Mouse (Mus musculus): Measurements from ENCODE around the gene Akap9. TPM values are rescaled to one million over a fixed set of nuclear protein-coding genes. Genes with fewer than 3 reads are reported as not detected.
A peak's percentile ranks its signal among the peaks of the same experiment; 100 is the strongest.
"Not testable (repeated sequence)": the region's sequence is repeated elsewhere in the genome, so short reads cannot be mapped to it uniquely, and the experiment has no call there.

Akap9 gene
- total RNA-seq, 4 experiments from 2014 or later = 47.7 to 55.0 (median 49.3) TPM

DNA sequence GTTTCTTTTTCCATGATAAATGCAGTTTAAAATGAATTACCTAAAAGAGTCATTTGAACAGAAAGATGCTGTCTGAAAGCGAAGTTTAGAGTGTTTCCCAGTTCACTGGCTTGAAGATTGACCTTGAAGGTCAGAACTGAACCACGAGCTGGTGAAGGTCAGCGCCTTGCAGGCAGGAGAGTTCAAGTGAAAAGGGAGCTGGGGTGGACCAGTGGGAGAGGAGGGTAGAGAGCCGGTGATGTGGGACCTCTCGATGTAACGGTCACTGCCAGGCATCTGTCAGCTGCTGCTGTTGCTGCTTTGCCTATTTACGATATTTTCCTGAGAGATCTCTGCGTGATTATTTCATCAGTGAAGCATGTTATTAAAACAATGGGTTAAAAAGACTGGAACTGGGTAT lies 111.5 kb downstream of the Akap9 start:
- no peak for DNase-seq (ENCODE audit: low spot score in 2 of 2)

GRCm38 (mm10) chr5:4040372-4040771 lies 112.5 kb downstream of the Akap9 start:
- no peak for DNase-seq (ENCODE audit: low spot score in 2 of 2)

- no peak for DNase-seq (ENCODE audit: low spot score in 2 of 2)
These were observed 113.1 kb downstream of the Akap9 start for GRCm38 (mm10) chr5:4040922-4041321.

DNA sequence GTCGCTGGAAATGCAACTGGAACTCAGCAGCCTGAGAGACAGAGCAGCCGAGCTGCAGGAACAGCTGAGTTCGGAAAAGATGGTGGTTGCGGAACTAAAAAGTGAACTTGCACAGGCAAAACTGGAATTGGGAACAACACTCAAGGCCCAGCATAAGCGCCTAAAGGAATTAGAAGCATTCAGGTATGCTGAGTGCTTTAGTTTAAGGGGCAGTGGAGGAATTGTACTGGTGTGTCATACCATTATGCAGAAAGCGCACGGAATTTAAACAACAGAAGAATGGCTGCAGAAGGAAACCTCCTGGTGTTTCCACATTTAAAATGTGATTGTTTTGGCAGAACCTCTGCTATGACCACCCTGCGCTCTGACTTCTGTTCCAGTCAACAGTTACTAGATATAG lies 132.5 kb downstream of the Akap9 start:
- DNase-seq (ENCODE audit: low spot score in 2 of 2) = no peak

DNA sequence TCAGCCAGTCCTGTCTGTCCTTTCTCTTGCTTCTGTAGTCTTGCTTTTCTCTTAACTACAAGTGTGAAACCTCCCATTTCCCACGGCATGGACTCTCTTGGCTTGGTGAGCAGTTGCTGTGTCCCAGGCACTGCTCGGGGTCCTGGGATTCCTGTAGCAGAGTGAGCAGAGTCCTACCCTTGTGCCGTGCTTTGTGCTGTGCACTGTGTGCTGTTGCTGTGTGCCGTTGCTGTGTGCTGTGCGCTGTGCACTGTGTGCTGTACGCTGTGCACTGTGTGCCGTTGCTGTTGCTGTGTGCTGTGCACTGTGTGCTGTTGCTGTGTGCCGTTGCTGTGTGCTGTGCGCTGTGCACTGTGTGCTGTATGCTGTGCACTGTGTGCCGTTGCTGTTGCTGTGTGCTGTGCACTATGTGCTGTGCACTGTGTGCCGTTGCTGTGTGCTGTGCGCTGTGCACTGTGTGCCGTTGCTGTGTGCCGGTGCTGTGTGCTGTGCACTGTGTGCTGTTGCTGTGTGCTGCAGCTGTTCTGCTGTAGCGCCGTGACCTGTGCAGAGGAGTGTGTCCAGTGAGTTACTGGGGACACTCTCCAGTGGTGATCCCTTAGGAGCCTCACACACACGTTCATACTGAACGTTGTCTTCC lies 138.7 kb downstream of the Akap9 start:
- no peak for DNase-seq (ENCODE audit: low spot score in 2 of 2)

DNA sequence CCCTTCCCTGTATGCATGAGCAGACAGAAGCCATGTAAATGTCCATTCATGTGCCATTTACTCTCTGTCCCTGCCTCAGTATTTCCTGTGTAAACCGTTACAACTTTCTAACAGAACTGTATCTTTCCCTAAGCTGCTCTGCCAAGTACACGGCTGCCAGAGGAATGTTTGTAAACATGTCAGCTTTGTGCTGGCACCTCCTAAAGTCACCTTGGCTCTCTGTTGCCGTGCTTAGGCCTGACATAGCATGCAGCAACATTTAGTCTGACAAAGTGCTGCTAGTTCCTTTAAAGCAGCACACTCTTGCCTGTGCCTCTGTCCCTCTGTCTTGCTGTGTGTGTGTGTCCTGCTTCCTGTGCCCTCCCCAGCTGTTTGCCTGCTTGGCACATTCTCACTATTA lies 139.3 kb downstream of the Akap9 start:
- no peak for DNase-seq (ENCODE audit: low spot score in 2 of 2)

DNA sequence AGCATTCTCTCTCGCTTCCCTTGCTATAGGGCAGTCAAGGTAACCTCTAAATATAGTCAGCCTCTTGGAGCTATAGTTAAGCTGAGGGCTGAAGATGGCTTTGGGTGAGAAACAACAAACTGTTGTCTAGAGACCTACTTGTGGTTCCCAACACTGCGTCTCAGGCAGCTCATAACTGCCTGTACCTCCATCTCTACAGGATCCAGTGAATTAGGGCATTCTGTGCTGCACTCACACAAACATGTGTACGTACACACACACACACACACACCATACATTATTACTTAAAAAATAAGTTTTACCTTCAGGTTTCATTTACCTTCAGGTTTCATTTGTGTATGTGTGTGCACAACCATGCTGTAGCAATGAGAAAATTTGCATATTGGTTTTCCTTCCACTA lies 151.2 kb downstream of the Akap9 start:
- no peak for DNase-seq (ENCODE audit: low spot score in 2 of 2)

DNA sequence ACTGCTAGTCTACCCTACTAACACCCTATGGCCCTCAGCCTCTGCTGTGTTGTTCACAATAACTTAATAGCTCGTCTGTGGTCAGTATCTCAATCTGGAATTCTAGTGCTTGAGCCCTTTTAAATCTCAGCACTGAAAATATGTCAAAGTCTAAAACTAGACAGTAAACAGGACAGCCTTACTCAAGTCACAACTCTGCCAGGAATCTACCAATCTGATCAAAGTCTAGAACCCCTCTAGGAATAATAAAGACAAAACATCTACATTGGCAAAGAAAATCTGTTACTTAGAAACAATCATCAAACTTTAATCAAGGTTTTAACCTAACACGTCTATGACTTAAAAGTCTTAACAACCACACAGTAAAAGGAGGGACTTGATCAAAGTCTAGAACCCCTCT lies 153.0 kb downstream of the Akap9 start:
- no peak for DNase-seq (ENCODE audit: low spot score in 2 of 2)

GRCm38 (mm10) chr5:4081513-4081912 lies 153.7 kb downstream of the Akap9 start:
- no peak for DNase-seq (ENCODE audit: low spot score in 2 of 2)

GRCm38 (mm10) chr5:4084948-4085347 lies 157.1 kb downstream of the Akap9 start:
- no peak for DNase-seq (ENCODE audit: low spot score in 2 of 2)

DNA sequence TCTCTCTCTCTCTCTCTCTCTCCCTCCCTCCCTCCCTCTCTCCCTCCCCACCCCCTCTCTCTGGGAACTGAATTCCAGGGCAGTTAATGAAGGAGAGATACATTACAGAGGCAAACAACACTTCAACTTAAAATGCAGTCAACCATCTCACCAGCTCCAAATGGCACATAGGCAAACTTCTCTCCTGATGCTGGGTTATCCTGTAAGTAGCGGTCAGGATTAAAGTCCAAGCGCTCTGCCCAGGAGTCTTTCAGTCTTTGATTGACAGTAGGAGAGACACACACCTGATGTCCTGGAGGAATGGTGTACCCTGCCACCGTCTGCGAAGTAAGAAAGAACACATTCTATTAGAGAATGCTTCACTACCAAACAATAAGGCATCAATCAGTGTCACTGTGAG lies 158.5 kb downstream of the Akap9 start:
- DNase-seq (ENCODE audit: low spot score in 2 of 2) = no peak

DNA sequence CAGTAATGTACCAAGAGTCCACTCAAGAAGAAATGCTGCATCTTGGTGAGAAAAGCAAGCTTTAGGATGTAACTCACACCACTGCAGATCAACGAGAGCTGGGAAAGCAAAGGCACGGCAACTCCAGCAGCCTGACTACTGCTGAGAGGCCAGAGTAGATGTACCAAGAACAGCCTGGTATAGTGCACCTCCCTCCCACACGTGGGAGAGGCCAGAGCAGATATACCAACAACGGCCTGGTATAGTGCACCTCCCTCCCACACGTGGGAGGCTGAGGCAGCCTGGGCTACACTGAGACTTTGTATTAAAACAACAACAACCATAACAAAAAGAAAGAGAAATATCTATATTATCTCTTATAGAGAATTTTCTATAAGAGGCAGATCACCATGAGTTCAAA lies 160.3 kb downstream of the Akap9 start:
- DNase-seq (ENCODE audit: low spot score in 2 of 2) = no peak

DNA sequence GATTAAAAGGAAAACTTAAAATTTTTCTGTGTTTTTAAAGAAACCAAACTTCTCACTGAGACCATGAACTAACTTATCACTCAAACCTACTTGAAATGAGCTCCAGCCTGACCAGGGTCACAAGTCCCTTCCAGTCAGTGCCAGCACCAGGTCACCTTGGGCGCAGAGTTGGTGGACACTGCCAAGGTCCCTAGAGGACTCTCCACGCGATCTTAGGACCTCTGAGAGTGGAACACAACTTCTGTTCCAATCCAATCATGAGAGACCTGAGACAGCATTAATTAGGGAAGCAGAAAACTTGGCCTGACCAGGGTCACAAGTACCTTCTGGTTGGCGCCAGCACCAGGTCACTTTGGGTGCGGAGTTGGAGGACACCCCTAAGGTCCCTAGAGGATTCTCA lies 166.6 kb downstream of the Akap9 start:
- no peak for DNase-seq (ENCODE audit: low spot score in 2 of 2)

- no peak for DNase-seq (ENCODE audit: low spot score in 2 of 2)
These were observed 173.2 kb downstream of the Akap9 start for GRCm38 (mm10) chr5:4101031-4101430.

GRCm38 (mm10) chr5:4101770-4102169 lies 173.9 kb downstream of the Akap9 start:
- DNase-seq (ENCODE audit: low spot score in 2 of 2) = no peak

DNA sequence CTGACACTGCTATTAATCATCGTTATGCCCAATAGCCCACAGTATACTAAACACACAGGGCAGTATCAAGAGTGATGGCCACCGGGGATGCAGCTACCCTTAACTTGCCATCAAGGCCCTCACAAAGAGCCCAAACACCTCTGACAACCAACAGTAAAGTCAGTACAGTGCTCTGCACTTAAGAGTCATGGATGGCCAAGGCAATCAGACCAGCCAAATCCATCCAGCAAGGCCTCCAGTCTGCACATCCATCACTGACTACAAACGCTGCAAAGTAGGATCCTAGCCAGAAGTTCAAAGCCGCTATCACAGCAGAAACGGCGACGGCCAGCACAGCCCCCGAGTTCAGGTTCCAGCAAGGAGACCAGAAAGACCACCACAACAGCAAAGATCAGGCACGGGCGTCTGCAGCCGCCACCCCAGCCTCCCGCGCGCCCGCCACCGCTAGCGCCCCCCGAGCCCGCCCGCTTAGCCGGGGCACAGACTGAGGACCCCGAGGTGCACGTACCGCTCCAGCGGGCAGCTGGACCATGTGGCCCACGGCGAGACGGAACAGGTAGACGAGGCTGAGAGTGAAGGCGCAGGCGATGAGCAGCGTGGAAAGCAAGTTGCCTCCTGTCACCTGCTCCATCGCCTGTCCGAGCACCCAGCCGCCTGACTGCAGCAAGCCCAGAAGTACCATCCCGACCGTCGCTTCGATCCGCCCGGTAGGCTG lies 175.9 kb downstream of the Akap9 start:
- no peak for DNase-seq (ENCODE audit: low spot score in 2 of 2)

DNA sequence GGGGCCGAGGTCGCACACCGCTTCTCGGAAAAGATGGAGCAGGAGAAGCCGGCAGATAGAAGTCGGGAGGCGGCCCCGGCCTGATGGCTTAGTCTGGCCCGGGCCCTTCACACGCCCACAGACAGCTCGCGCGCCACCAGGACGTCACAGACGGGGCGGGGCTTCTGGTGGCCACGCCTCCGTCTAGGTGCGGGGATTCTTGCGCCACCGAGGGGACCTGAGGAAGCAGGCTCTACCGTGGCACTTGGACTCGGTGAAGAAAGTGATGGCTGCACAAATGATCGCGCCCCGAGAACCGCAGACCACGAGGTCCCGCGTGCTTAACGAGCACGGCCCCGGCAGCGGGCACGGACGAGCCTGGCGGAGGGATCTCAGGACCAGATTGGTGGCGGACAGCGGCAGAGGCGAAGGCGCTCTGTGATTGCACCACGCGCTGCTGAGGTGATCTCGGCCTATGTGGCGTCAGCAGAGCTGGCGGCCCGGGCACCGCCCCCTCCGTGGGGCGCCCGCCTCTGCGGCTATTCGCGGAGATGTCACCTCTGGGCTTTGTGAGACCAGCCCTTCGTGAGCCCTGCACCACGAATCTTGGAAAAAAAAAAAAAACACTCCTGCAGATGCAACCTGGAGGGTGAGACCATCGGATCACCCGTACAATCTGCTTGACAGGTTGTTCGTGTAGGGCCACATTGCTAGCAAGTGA lies 176.6 kb downstream of the Akap9 start, which contains the start of gene Cyp51:
Gene Cyp51 (minus strand): TSS at position 406 of the 700 bp plus-strand sequence.
- DNase-seq (ENCODE audit: low spot score in 2 of 2) = peak; percentile 74 to 79

DNA sequence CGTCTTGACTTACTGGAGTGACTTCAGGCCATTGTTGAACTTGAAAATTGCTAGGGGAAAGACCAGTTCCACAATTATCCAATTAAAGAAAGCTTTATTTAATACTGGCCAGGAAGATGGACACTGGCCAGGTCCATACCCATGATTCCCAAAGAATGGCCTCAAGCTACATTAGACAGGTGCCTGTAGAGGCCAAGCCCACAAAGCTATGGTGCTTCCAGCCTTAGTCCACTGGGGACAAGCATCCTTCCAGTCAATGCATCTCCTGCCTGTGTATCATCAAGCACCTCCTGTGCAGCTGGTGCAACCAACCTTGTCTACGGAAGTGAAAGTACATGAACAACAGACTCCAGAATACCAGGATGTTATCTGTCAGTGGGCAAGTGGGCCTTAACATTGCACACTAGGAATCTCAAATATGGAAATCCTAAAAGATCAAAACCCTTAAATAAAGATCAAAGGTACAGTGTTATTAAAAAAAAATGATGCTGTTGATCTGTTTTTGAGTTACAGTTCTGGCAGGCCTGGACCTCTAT lies 177.9 kb downstream of the Akap9 start:
- DNase-seq (ENCODE audit: low spot score in 2 of 2) = no peak

DNA sequence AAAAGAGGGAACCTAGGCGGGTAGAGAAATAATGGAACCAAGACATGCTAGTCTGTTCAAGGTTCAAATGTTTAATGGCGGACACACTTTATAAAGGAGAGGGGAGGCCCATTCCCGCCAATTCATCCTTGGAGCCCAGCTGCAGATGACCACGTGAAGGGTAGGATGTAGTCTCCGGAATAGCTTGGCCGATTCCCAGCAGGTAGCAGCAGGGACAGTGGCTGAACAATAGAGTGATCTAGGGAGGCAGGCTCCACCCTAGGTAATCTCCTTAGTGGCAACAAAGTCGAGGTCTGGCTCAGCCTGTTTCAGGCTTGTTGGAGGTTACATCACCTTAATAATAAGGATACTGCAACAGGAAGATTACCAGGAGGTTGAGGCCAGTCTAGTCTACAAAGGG lies 179.2 kb downstream of the Akap9 start:
- not testable (repeated sequence) for DNase-seq (ENCODE audit: low spot score in 2 of 2)

DNA sequence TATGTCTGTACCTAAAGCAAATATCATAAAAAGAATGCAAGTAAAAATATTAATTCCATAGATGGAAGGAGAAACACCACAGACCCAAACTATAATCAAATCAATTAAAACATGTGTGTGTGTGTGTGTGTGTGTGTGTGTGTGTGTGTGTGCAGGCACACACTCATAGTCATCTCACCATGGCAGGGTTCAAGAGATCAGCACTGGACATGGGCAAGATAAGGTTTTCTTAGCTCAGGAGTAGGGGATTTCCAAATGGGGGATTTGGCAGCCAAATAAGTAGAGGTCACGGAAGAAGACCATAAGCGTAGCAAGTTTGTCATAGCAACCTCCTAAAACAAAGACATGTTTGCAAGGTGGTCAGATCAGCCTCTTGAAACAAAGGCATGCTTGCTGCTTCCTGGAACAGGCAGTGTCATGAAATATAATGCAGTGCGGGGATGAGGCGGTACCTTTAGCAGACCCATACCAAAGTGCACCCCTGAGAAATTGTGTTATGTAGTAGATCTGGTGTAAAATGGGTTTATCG lies 184.8 kb downstream of the Akap9 start:
- DNase-seq (ENCODE audit: low spot score in 2 of 2) = no peak

Measured in gastrocnemius, adult 8-10 months (tissue).